Mouse (Mus musculus) spleen, adult 2 months (tissue): ENCODE data around the gene Tmem108. TPM values are rescaled to one million over a fixed set of nuclear protein-coding genes. Genes with fewer than 3 reads are reported as not detected.

Experiments
- DNase-seq, 2 experiments: peaks; one replicate each; pipeline versions ENCODE4 v3.0.0 to v3.0.0-alpha.2; 2012 to 2021; ENCODE audit warnings: low spot score in 2 of 2, low read depth in 1 of 2
- H3K27ac ChIP-seq: fragments of 200-500 bp; 2 replicates; pipeline ENCODE4 v1.5.1; 2012; ENCODE audit warnings: low read length, inconsistent platforms; ENCODE audit not compliant: insufficient read depth
- H3K27me3 ChIP-seq: fragments of 200-500 bp; 2 replicates; pipeline ENCODE4 v1.6.1; 2012; ENCODE audit warnings: mild to moderate bottlenecking, moderate library complexity, low read length, inconsistent platforms; ENCODE audit not compliant: control insufficient read depth, insufficient read depth
- H3K36me3 ChIP-seq: fragments of 200-500 bp; 2 replicates; pipeline ENCODE4 v1.6.1; 2012; ENCODE audit warnings: mild to moderate bottlenecking, low read length, inconsistent platforms; ENCODE audit not compliant: control insufficient read depth, insufficient read depth
- H3K4me1 ChIP-seq: fragments of 200-500 bp; 2 replicates; pipeline ENCODE4 v1.6.1; 2011; ENCODE audit warnings: inconsistent platforms; ENCODE audit not compliant: control insufficient read depth, insufficient read depth, insufficient read length
- H3K4me3 ChIP-seq: fragments of 200-500 bp; 2 replicates; pipeline ENCODE4 v1.5.1; 2011; ENCODE audit warnings: mild to moderate bottlenecking, inconsistent platforms; ENCODE audit not compliant: insufficient read depth, insufficient read length; ENCODE audit errors: extremely low read depth
- CTCF ChIP-seq: fragments of 200-500 bp; IDR thresholded peaks from 2 replicates; pipeline ENCODE4 v1.5.1; 2011; ENCODE audit warnings: mild to moderate bottlenecking, inconsistent platforms; ENCODE audit not compliant: insufficient read depth, insufficient read length, insufficient replicate concordance; ENCODE audit errors: extremely low read depth
- POLR2A ChIP-seq: fragments of 200-500 bp; IDR thresholded peaks from 2 replicates; pipeline ENCODE4 v1.6.1; 2011; ENCODE audit warnings: low read depth, low read length, inconsistent platforms
- WGBS: fragments of 180-500 bp; shearing (Covaris S2); methylation state at CpG from one replicate; pipeline ENCODE4 v1.1.7; 2018; 5-methylcytosine and 5-hydroxymethylcytosine counted together
- polyA plus RNA-seq: library from polyadenylated mRNA; depleted of rRNA; stranded (reverse); fragments of >200 nt; gene quantifications from 2 replicates; pipeline ENCODE4 v1.2.3, GENCODE M21; 2012

Gene Tmem108
- polyA plus RNA-seq, 1 experiment, result 2.2 TPM

GRCm38 (mm10) chr9:103689697-103690096 lies 71.9 kb downstream of the Tmem108 start:
- H3K4me3 ChIP-seq, result no peak overlapping the region
- H3K27me3 ChIP-seq, result no peaks in the 10 kb centered on the region
- no peak for DNase-seq
- WGBS, result 81% methylated on average over 7 of the region's 7 CpGs
- no peaks in the 10 kb centered on the region; the same call in 1 of the 2 replicates for H3K4me1 ChIP-seq
- TF ChIP-seq POLR2A (no peak), CTCF (no peak)
- no peak overlapping the region for H3K27ac ChIP-seq
- H3K36me3 ChIP-seq, result no peaks in the 10 kb centered on the region

GRCm38 (mm10) chr9:103689006-103689405 lies 72.6 kb downstream of the Tmem108 start:
- WGBS, result 89% methylated on average over 10 of the region's 10 CpGs
- TF ChIP-seq POLR2A (no peak), CTCF (no peak)
- Histone ChIP-seq H3K4me3 (no peak overlapping the region), H3K27me3 (no peaks in the 10 kb centered on the region), H3K27ac (no peak overlapping the region), H3K36me3 (no peaks in the 10 kb centered on the region), H3K4me1 (no peaks in the 10 kb centered on the region; the same call in 1 of the 2 replicates)
- DNase-seq, result no peak

- no peaks in the 10 kb centered on the region; the same call in 1 of the 2 replicates for H3K4me1 ChIP-seq
- H3K27ac ChIP-seq, result no peak overlapping the region
- H3K36me3 ChIP-seq, result no peaks in the 10 kb centered on the region
- no peak for DNase-seq
- no peaks in the 10 kb centered on the region for H3K27me3 ChIP-seq
- no peak overlapping the region for H3K4me3 ChIP-seq
- no peak for TF ChIP-seq CTCF
- TF ChIP-seq POLR2A, result no peak
- WGBS, result 86% methylated on average over 6 of the region's 6 CpGs
Measured at GRCm38 (mm10) chr9:103687130-103687529, 74.5 kb downstream of the Tmem108 start.

- H3K4me3 ChIP-seq, result no peak overlapping the region
- no peak for TF ChIP-seq POLR2A
- no peak for TF ChIP-seq CTCF
- H3K27me3 ChIP-seq, result no peaks in the 10 kb centered on the region
- no peak overlapping the region for H3K27ac ChIP-seq
- H3K4me1 ChIP-seq, result 0 out of 2 replicates have a peak, but pooled peaks cover 2% of the 10 kb centered on the region
- DNase-seq, result no peak
- H3K36me3 ChIP-seq, result no peaks in the 10 kb centered on the region
- 86% methylated on average over 4 of the region's 4 CpGs for WGBS
Measured at GRCm38 (mm10) chr9:103681741-103682330, 79.8 kb downstream of the Tmem108 start.

DNA sequence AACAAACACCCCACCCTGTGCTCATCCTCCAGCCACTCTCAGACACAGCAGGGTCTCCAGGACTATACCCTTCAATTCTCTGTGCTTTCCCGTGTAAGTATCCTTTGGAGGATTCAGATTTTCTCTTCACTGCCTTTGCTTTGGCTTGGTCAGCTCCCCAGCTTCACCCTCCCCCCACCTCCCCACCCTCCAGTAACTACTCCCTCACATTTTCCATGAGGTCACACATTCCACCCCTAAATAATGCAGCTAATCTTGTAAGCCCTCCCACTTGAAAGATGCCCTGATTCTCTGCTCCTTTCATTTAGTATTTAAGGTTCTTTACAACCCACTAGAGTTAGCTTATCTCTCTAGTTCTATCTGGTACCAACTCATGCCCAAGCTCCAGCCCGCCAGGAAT lies 82.4 kb downstream of the Tmem108 start:
- H3K4me1 ChIP-seq, result peaks cover 5% of the 10 kb centered on the region; the same call in 1 of the 2 replicates
- no peak overlapping the region for H3K27ac ChIP-seq
- no peak for TF ChIP-seq CTCF
- TF ChIP-seq POLR2A, result no peak
- WGBS, result 58% methylated on average over 2 of the region's 2 CpGs
- no peaks in the 10 kb centered on the region for H3K36me3 ChIP-seq
- no peaks in the 10 kb centered on the region for H3K27me3 ChIP-seq
- no peak overlapping the region for H3K4me3 ChIP-seq
- no peak for DNase-seq

DNA sequence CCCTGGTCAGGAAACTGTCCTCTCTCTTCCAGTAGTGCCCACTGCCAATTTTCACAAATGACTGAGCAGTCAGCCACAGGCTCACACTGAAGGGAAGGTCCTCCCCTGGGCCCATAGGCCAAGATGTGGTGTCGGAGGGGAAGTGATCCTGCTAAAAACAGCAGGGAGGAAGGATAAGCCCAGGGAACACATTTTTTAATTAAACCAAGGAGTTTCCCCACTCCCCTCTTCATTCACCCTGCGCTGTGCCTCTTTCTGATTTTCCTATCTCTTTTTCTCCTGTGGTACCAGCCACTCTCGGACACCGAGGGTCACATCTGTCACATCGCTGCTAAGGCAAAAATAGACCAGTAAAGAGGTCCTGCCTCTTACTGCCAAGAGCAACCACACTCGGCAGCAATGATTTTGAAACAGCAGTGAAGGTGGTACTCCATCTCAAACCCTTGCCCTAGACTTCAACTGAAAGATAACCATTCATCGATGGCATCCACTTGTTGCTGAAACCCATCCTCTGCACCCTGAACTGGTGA lies 83.0 kb downstream of the Tmem108 start:
- no peak overlapping the region for H3K4me3 ChIP-seq
- WGBS, result 75% methylated on average over 7 of the region's 7 CpGs
- TF ChIP-seq POLR2A, result no peak
- no peak for TF ChIP-seq CTCF
- peaks cover 5% of the 10 kb centered on the region; the same call in 1 of the 2 replicates for H3K4me1 ChIP-seq
- H3K27me3 ChIP-seq, result no peaks in the 10 kb centered on the region
- H3K27ac ChIP-seq, result no peak overlapping the region
- no peaks in the 10 kb centered on the region for H3K36me3 ChIP-seq
- DNase-seq, result no peak

GRCm38 (mm10) chr9:103677811-103678210 lies 83.8 kb downstream of the Tmem108 start:
- Histone ChIP-seq H3K4me1 (peaks cover 5% of the 10 kb centered on the region; the same call in 1 of the 2 replicates), H3K36me3 (no peaks in the 10 kb centered on the region), H3K4me3 (no peak overlapping the region), H3K27me3 (no peaks in the 10 kb centered on the region), H3K27ac (no peak overlapping the region)
- WGBS, result 88% methylated on average over 5 of the region's 5 CpGs
- no peak for DNase-seq
- TF ChIP-seq CTCF (no peak), POLR2A (no peak)
